Mouse (Mus musculus) naive thymus-derived CD4-positive, alpha-beta T cell, adult 2 months (primary cell): ENCODE data around the gene Clec16a.

Experiments used
- DNase-seq: peaks from one replicate; pipeline ENCODE4 v3.0.0-alpha.2; 2011; ENCODE audit warnings: low read depth

The Clec16a gene

GRCm38 (mm10) chr16:10787548-10788058, 242.5 kb downstream of the Clec16a start:
- no peak for DNase-seq

DNA sequence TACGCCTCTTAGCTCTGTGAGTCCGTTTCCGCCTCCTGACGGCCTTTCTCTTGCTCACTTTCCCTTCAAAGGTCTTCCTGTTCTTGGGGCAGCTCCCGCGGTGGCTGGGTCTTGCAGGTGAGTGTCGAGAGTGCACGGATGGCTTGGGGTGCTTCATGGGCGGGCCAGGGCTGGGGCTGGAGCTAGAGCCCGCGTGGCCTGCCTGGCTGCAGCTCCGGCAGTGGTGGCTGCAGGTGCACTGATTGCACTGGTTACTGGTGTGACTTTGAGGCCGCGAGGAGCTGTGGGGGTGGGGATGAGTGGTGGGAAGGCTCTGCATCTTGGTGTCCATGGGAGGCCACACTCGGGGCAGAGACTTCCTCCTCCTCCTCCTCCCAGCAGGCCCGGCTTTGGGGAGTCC, 243.1 kb downstream of the Clec16a start, which contains the start of gene Tnp2:
Gene Tnp2 (minus strand): TSS at position 390 of the 400 bp plus-strand sequence.
- DNase-seq: peak; percentile 62

GRCm38 (mm10) chr16:10788866-10789265, 243.7 kb downstream of the Clec16a start:
- peak; percentile 38 for DNase-seq

- DNase-seq: no peak
Measured at GRCm38 (mm10) chr16:10790702-10791101, 245.6 kb downstream of the Clec16a start, which contains the start of gene Prm3. Gene Prm3 (minus strand): TSS chr16:10790914.
